Mouse (Mus musculus): ENCODE results near the gene Spem1.

The Spem1 gene

GRCm38 (mm10) chr11:69836703-69837576 lies 15.0 kb upstream of the Spem1 start:
- no peak for DNase-seq (ENCODE audit: extremely low spot score, low read depth, low spot score)

GRCm38 (mm10) chr11:69835966-69836335 lies 14.0 kb upstream of the Spem1 start:
- no peak for DNase-seq (ENCODE audit: extremely low spot score, low read depth, low spot score)

DNA sequence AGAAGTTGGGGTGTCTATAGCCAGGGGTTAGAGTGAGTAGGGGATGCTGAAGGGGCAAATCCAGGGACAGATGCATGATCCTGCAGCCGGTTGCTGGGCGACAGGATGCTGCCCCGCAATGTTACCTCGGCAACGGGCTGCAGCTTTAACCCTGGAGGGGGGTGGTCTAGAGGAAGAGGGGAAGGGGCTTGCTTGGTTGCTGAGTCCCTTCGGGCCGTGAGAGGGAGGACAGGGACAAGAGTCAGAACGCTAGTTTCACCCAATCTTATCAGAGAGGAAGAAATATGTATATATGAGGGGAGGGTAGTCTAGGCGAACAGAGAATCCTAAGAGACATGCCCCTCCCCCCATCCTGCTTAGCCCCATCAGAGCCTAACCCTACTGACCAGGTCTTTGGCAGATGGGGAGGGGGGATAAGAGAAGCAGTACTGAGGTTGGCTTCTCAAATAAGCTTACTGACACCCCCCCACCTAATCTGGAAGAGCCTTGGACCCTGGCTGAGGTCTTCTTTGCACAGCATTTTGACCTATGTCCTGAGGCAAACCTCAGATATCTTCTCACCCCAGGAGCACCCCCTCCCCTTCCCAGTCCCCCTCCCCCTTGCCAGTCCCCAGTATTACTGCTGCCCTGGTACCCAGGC lies 13.5 kb upstream of the Spem1 start:
- DNase-seq (ENCODE audit: extremely low spot score, low read depth, low spot score), result no peak

GRCm38 (mm10) chr11:69834001-69834549 lies 12.1 kb upstream of the Spem1 start:
- DNase-seq (ENCODE audit: extremely low spot score, low read depth, low spot score), result no peak

DNA sequence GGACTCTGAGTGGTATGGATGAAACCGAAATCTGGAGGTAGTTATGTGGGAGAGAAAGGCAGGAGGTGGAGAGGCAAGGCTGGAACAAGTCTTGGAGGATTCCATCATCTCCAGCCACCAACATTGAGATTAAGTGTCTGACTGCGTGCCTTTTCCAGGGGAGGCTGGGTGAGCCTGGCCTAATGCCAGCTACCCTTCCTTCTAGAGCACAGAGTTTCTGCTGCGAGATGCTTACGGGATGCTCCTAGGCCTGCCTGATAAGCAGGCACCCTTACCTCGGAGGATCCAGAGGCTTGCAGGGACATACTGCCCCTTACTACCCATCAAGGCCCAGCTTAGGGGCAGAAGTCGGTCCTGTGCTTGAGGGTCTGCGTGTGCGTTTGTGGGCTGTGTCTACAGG lies 11.6 kb upstream of the Spem1 start:
- DNase-seq (ENCODE audit: extremely low spot score, low read depth, low spot score), result no peak

DNA sequence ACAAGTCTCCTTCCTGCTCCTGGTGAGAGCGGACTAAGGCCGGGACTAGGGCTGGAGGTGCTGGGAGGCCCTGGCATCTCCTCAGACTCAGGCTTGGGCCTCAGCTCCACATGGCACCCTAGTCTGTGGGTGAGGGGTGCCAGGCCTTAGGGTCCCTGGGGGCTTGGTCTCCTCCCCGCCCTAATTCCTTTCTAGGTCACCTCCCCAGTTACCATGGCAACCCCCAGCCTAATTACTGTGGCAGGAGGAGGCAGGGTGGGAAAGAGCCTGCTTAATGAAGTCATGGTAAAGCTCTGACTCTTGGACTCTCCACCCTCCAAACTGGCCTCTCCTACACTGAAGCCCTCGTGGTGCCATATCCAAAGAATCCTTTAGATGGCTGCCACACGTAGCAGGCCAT lies 6.9 kb upstream of the Spem1 start:
- DNase-seq (ENCODE audit: extremely low spot score, low read depth, low spot score), result no peak

DNA sequence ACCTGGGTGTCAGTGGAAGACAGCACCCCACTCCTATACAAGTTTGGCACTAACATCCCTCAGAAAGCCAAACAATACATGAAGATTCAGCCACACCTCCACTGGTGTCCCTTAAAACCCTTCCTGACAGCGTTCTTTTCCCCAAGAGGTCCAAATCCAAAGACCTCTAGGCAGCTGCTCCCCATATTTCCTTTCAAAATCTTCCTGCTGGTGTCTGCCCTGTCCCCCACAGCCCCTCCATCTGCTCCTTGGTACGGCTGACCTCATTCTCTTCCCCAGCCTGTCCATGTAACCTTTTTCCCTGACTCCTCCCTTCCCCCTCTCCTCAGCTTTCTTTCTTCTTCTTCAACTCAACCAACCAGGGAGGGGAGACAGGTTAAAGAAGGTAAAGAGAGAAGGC lies 1.5 kb upstream of the Spem1 start:
- no peak for DNase-seq (ENCODE audit: extremely low spot score, low read depth, low spot score)

- DNase-seq (ENCODE audit: extremely low spot score, low read depth, low spot score), result no peak
These were observed 3.1 kb downstream of the Spem1 start for GRCm38 (mm10) chr11:69818871-69819270.

DNA sequence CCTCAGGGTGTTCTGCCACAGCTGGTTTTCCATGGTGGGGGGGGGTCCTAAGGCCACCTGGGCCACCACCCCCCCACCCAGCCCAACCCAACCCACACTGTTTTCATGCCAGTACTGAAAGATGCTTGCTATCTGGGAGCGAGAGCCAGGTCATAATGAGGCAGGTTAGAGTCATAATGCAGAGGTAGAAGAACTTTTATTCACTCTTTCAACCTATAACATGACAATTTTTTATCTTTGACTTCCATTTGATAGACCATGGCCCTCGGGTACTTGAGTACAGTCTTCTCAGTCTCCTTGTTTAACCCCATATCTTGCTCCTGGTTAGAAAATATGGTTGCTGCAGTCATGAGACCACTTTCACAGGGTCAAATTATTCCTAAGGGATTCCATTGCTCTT lies 3.6 kb downstream of the Spem1 start, which contains the start of gene Spem2:
Gene Spem2, minus strand, starts transcription at position 101 of the 400 bp plus-strand sequence.
- DNase-seq (ENCODE audit: extremely low spot score, low read depth, low spot score), result no peak

GRCm38 (mm10) chr11:69816520-69816919 lies 5.5 kb downstream of the Spem1 start:
- no peak for DNase-seq (ENCODE audit: extremely low spot score, low read depth, low spot score)

DNA sequence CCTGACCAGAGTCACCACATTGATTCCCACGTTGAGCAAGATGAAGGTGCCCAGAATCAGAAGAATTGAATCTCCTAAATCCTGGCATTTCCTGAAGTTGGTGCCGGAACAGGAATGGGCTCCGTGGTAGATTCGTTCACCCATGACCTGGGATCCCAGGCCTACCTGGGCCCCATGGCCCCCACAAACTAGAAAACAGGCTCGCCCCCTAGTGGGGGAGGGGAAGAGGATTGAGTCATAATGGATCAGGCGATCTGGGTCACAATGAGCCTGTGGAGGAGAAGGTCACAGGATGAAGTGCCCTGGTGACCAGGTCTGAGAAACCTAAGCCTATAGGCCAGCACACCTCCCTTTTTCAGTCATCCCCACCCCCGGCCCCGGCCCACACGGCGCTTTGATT lies 6.8 kb downstream of the Spem1 start, which contains the start of gene Gm39566:
Gene Gm39566, minus strand, starts transcription at position 144 of the 400 bp plus-strand sequence.
- DNase-seq (ENCODE audit: extremely low spot score, low read depth, low spot score), result no peak

DNA sequence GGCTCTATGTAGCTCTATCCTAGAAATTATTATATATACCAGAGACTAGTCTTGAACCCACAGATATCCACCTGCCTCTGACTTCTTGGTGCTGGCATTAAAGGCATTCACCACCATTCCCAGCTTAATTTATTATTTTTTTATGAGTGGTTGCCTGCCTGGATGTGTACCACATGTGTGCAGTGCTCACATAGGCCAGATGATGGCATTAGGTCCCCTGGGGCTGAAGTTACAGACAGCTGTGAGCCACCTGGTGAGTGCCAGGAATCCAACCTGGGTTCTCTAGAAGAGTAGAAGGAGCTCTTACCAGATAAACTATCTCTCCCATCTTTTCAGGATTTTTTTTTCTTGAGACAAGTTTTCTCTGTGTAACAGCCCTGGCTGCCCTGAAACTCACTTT lies 11.7 kb downstream of the Spem1 start:
- no peak for DNase-seq (ENCODE audit: extremely low spot score, low read depth, low spot score)

DNA sequence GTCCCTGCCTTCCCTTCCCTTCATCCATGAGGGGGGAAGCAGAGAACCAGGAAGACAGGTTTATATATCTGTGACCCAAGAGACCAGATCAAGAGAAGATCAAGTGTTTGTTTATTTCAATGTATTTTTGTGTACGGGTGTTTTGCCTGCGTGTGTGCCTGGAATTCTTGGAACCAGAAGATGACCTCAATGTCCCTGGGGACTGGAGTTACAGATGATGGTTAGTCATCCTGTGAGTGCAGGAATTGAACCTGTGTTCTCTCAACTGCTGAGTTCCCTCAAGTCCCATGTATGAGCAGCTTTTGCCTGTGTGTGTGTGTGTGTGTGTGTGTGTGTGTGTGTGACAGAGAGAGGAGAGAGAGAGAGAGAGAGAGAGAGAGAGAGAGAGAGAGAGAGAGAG lies 14.3 kb downstream of the Spem1 start:
- no peak for DNase-seq (ENCODE audit: extremely low spot score, low read depth, low spot score)

DNA sequence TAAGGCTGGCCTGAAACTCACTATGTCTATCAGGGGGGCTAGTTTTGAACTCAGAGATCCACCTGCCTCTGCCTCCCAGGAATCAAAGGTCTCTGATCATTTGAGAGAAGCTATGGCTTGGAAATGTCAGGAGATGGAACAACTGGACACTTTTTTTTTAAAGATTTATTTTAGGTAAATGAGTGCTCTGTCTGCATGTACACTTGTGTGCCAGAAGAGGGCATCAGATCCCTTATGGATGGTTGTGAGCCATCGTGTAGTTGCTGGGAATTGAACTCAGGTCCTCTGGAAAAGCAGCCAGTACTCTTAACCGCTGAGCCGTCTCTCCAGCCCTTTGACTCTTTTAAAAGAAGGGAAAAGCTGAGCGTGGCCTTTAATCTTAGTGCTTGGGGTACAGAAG lies 15.6 kb downstream of the Spem1 start:
- no peak for DNase-seq (ENCODE audit: extremely low spot score, low read depth, low spot score)

DNA sequence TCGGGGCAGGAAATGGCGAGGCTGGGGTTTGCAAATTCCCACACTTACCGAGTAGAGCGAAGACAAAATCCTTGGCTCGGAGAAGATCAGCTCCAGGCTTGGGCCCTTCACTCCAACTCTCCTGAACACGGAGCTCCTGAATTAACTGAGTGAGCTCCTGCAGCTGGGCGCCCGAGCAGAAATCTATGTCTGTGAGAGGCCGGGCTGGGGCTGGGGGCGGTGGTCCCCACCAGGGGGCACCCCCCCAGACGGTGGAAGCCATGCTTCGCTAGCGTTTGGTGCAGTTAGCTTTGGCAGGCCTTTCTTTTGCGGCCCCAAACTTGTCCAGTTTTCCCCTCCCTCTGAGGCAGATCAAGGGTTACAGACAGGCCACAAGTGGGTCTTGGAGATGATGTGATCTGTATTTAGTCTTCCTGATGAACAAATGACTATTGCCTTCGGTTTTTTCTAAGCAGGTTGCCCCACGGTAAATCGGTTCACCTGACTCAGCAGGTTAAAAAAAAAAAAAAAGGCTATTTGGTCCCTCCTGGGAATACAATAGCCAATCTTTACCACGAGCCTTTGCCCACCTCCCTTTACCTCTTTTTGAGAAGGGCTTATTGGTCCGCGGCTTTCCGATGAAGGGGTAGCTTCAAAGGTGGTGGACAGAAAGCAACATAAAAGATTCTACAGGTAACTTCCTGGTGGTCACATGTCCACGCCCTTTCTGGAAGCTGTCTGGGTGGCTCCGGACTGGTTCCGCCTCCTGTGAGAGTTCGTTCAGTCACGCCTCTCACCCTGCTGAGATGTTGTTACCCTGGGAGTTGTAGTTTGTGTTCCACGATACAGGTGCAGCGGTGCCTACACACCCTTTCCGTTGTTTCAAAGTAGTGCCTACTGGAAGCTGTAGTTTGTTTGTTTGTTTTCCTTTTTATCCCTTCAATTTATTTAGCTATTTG lies 16.7 kb downstream of the Spem1 start, which contains the start of gene Tmem102:
Gene Tmem102, minus strand, starts transcription at position 653 of the 938 bp plus-strand sequence.
- DNase-seq (ENCODE audit: extremely low spot score, low read depth, low spot score), result no peak

GRCm38 (mm10) chr11:69804652-69804940 lies 17.4 kb downstream of the Spem1 start:
- DNase-seq (ENCODE audit: extremely low spot score, low read depth, low spot score), result no peak

DNA sequence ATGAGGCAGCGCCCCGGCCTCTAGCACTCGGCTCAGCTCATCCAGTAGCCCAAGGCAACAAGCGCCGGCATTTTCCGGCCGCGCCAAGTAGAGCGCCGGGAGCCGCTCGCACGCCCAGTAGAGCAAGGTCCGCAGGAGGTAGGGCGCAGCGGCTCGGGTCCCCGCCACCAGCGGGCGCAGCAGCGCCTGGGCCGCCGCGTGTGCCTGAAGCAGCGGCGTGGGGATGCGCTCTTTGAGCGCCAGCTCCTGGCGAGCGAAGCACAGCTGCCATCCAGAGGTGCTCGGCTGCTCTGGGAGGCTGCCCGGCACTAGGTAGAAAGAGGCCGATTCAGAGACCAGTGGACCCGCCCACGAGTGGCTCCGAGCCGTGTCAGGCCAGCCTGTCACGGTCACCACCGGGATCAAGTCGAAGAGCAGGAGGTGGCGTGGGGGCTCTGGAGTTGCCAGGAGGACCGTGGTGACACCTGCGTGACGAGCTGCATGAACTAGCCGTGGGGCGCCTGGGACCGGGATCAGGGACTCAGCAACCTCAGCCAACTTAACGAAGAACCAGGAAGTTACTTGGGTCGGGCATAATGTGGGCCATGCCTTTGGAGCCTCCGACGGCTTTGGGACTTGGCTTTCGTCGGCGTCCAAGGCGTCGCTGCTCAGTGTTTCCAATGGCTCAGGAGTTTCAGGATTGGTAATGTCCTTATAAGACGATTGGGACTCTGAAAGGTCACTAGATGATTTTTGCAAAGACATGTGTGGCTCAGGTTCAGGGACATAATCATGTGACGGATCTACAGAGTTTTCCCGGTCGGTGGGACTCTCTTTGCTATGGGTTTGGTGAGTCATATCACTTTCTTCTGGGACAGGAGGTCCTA lies 18.0 kb downstream of the Spem1 start:
- no peak for DNase-seq (ENCODE audit: extremely low spot score, low read depth, low spot score)

DNA sequence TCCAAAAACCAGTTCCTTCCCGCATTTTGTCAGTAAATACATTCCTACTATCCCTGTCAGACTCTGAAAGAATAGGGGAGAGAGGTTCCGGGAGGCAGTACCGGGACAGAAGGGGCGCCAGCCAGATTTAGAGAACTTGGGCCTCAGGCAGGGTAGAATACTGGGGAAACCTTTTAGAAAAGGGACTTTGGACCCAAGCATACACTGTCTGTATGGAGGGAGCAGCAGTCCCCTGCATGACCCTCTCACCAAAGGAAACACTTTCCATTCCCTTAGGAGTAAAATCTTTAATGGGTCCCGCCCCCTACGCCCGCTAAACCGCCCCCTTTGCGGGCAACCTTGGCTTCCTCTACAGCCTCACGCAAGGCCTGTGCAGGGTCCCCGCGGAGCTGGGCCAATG lies 18.7 kb downstream of the Spem1 start:
- DNase-seq (ENCODE audit: extremely low spot score, low read depth, low spot score), result no peak

GRCm38 (mm10) chr11:69802648-69803105 lies 19.3 kb downstream of the Spem1 start:
- no peak for DNase-seq (ENCODE audit: extremely low spot score, low read depth, low spot score)

DNA sequence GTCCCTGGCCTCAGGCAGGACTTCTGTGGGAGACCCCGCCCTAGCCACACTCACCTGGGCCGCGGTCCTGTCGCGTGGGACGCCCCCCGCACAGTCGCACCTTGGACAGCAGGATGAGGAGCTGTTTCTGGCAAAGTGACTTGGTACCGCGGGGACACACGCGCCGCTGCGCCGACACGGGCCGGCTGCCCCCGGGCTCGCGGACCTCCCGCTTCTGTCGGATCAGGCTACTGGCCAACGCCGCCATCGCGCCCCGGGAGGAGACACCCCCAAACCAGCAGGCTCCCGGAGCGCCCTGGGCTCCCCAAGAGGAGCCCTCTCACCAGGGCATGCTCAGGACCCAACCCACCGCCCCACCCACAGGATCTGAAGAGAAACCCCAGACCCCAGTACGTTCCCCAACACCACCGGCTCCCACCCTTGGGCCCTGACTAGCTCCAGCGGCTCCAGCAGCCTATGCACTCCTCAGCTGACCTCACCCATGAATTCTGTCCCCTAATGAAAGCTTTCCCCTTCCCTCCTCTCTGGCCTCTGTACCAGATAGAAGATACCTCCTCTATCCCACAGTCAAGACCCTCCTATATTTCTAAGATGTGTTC lies 20.5 kb downstream of the Spem1 start, which contains the start of gene Fgf11:
Gene Fgf11, minus strand, starts transcription at position 479 of the 599 bp plus-strand sequence.
- DNase-seq (ENCODE audit: extremely low spot score, low read depth, low spot score), result no peak
